Mouse (Mus musculus) neural tube, embryonic 14.5 days (tissue): ENCODE results near the gene Ccdc92b. TPM values are rescaled to one million over a fixed set of nuclear protein-coding genes. Genes with fewer than 3 reads are reported as not detected.
"Not testable (repeated sequence)": the region's sequence is repeated elsewhere in the genome, so short reads cannot be mapped to it uniquely, and the experiment has no call there.

ENCODE experiments used
- ATAC-seq: fragments of 200-750 bp; cut with Nextera tagmentation; 2 replicates; pipeline ENCODE4 v1.8.0; 2017; ENCODE audit warnings: low read depth, mild to moderate bottlenecking, moderate TSS enrichment, moderate library complexity
- H3K27ac ChIP-seq: fragments of 300-500 bp; sonication (generic); 2 replicates; pipeline ENCODE4 v1.5.1; 2014; ENCODE audit warnings: low read depth, mild to moderate bottlenecking, control low read depth, low read length, moderate library complexity, mixed read lengths
- H3K27me3 ChIP-seq: fragments of 300-500 bp; sonication (generic); 2 replicates; pipeline ENCODE4 v1.6.1; 2014; ENCODE audit warnings: low read length; ENCODE audit not compliant: control insufficient read depth, insufficient read depth
- H3K36me3 ChIP-seq: fragments of 300-500 bp; sonication (generic); 2 replicates; pipeline ENCODE4 v1.6.1; 2014; ENCODE audit warnings: low read length, mixed read lengths; ENCODE audit not compliant: control insufficient read depth, insufficient read depth
- H3K4me1 ChIP-seq: fragments of 300-500 bp; sonication (generic); 2 replicates; pipeline ENCODE4 v1.6.1; 2014; ENCODE audit warnings: low read length; ENCODE audit not compliant: control insufficient read depth, insufficient read depth
- H3K4me2 ChIP-seq: fragments of 300-500 bp; sonication (generic); 2 replicates; pipeline ENCODE4 v1.6.1; 2014; ENCODE audit warnings: mild to moderate bottlenecking, low read depth, low read length, control low read depth
- H3K4me3 ChIP-seq: fragments of 300-500 bp; sonication (generic); 2 replicates; pipeline ENCODE4 v1.5.1; 2014; ENCODE audit warnings: low read depth, low read length, control low read depth, mixed read lengths
- H3K9ac ChIP-seq: fragments of 300-500 bp; sonication (generic); replicated peaks from 2 replicates; pipeline ENCODE4 v1.6.1; 2014; ENCODE audit warnings: low read depth, mild to moderate bottlenecking, control low read depth, low read length, mixed read lengths
- H3K9me3 ChIP-seq: fragments of 300-500 bp; sonication (generic); 2 replicates; pipeline ENCODE4 v1.6.1; 2016; ENCODE audit warnings: low read length; ENCODE audit not compliant: control insufficient read depth
- WGBS: fragments of 180-500 bp; shearing (Covaris S2); extraction: QIAGEN DNeasy Blood & Tissue Kit; methylation state at CpG from one replicate; pipeline ENCODE4 v1.1.7; 2014; 5-methylcytosine and 5-hydroxymethylcytosine counted together
- polyA plus RNA-seq: library from polyadenylated mRNA; unstranded; fragments of >200 nt; fragmentation: Nextera tagmentation; extraction: Ambion mirVana; gene quantifications from 2 replicates; pipeline ENCODE4 v1.2.1, GENCODE M21; 2014

Gene Ccdc92b
- polyA plus RNA-seq = 3.2 and 4.1 TPM in 2 replicates

DNA sequence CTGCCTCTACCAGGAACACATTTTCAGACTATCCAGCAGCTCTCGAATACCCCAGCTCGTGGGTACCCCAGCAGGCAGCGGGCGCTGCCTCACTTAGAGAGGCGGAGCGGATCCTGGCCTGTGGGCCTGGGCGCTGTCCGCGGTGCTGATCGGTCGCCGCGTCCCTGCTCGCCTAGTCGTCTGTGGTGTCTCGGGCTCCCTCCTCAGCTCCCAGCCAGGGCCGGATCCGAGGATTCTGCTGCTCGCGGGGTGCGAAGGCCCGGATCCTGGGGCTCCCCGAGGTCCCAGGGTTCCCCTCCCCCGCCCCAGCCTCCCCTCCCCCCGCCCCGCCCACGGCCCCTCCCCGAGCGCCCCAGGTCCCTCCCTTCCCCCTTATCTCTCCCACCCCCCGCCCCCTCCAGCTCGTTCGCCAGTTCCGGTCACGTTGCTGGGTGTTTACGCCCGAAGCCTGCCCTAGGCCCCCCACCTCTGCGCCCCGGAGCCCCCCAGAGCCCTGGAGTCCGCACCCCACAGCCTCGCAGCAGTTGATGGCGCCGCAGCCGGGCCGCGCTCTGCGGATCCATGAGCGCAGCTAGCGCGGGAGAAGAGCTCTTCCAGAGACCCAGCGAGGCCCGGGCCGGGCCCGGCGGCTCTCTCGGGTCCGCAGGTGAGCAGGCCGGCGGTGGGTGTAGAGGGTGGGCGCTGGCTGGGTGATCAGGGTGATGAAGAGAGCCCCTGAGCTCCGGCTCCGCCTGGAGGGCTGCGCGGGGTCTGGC, at the start of gene Ccdc92b:
Gene Ccdc92b (plus strand): TSS at position 405 of the 755 bp plus-strand sequence.
- H3K4me2 ChIP-seq = peak within 1 kb of the TSS; percentile 67
- peak within 1 kb of the TSS; percentile 81 for H3K9ac ChIP-seq
- H3K4me1 ChIP-seq = no peaks in the 10 kb centered on the region
- H3K27ac ChIP-seq = no peak within 1 kb of the TSS
- peak; percentile 86 for ATAC-seq
- under 1% methylated on average over 44 of the region's 63 CpGs for WGBS
- no peaks in the 10 kb centered on the region for H3K36me3 ChIP-seq
- peaks cover 5% of the 10 kb centered on the region for H3K27me3 ChIP-seq
- peak within 1 kb of the TSS; percentile 66 for H3K4me3 ChIP-seq
- H3K9me3 ChIP-seq = no peaks in the 10 kb centered on the region

DNA sequence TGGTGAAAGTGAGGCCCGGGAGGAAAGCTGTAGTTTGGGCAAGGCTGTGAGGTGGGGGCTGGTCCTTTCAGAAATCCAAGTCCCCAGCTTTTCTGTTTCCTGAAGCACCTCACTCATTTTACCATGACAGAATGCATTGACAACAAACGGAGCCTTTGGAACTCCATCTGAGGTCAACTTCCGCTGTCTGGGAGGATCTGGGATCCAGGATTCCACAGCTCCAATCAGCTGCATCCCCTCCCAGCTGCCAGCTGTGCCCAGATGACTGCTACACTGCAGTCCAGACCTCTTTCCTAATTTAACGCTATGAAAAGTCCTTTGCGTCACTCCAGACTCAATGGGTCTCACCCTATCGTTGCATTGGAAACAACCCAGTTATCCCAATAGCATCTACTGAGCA, 49.7 kb upstream of the Ccdc92b start:
- Histone ChIP-seq H3K4me1 (no peaks in the 10 kb centered on the region), H3K9ac (no peak overlapping the region), H3K4me2 (no peak overlapping the region), H3K9me3 (no peaks in the 10 kb centered on the region), H3K27ac (no peak overlapping the region), H3K4me3 (no peak overlapping the region), H3K36me3 (no peaks in the 10 kb centered on the region), H3K27me3 (no peaks in the 10 kb centered on the region)
- WGBS = 71% methylated on average over 6 of the region's 6 CpGs
- ATAC-seq = no peak

DNA sequence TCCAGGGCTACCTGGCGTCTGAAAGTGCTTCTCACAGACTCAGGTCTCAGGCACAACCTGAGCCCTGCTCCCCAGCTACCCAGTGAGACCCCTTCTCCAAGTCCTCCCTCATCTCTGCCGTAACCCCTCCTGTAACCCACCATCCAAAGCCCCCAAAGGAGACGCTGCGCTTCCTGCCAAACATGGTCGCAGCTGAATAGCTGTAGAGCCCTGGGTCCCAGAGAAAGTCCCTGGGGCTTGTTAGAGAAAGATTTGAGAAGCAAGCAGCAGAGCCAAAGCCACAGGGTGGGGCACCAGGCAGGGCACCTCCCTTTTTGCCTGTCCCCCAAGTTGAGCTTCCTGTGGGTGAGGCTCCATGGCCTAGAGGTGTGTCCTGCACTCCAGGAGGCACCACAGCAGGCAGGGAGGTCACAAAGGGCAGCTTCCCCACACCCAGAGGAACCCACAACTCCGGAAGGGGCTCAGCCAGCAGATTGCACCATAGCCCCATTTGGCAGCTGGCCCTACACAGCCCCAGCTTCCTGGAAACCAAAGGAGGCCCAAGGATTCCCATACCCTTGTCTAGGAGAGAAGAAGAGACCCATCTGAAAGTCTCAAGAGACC, 46.8 kb upstream of the Ccdc92b start:
- Histone ChIP-seq H3K4me2 (no peak overlapping the region), H3K27me3 (no peaks in the 10 kb centered on the region), H3K4me3 (no peak overlapping the region), H3K9ac (no peak overlapping the region), H3K9me3 (no peaks in the 10 kb centered on the region), H3K36me3 (no peaks in the 10 kb centered on the region), H3K27ac (no peak overlapping the region), H3K4me1 (no peaks in the 10 kb centered on the region)
- 80% methylated on average over 6 of the region's 6 CpGs for WGBS
- no peak for ATAC-seq

DNA sequence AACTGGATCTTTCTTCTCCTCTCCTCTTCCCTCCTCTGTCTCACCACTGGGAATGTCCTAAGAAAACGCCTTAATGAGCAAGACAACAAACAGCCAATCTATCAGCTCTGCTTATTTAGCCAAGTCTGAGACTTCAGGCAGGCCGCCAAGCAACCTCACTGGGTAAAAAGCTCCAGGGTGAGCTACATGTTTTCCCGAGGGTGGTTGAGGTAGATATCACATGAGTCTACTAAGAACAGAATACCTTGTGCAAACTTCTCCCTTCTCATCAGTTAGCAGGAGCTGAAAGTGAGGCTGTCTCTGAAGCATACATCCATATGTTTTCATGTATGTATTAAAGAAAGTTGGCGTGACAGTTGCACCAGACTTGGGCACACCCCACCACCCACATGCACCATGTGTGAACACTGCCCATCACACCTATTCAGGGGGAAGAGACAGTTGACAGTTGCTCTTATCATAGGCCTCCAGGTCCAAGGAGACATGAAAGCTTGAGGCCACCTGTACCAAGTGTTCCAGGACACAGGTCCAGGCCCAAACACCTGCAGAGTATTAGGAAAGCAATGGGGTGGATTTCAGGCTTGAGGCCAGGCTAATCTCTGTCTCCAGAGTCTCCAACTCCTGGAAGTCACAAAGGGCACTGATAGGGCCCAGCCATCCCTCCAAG, 44.5 kb upstream of the Ccdc92b start:
- Histone ChIP-seq H3K4me1 (no peaks in the 10 kb centered on the region), H3K4me3 (no peak overlapping the region), H3K27ac (no peak overlapping the region), H3K27me3 (no peaks in the 10 kb centered on the region), H3K9me3 (no peaks in the 10 kb centered on the region), H3K4me2 (no peak overlapping the region), H3K36me3 (no peaks in the 10 kb centered on the region), H3K9ac (no peak overlapping the region)
- no peak for ATAC-seq
- WGBS = 81% methylated on average over 4 of the region's 4 CpGs

- H3K4me3 ChIP-seq = no peak overlapping the region
- H3K9me3 ChIP-seq = no peaks in the 10 kb centered on the region
- no peak overlapping the region for H3K4me2 ChIP-seq
- WGBS = 89% methylated on average over 3 of the region's 3 CpGs
- no peak overlapping the region for H3K9ac ChIP-seq
- no peak for ATAC-seq
- no peaks in the 10 kb centered on the region for H3K36me3 ChIP-seq
- no peaks in the 10 kb centered on the region for H3K4me1 ChIP-seq
- H3K27me3 ChIP-seq = no peaks in the 10 kb centered on the region
- H3K27ac ChIP-seq = no peak overlapping the region
These were observed 43.5 kb upstream of the Ccdc92b start for GRCm38 (mm10) chr11:74575940-74576339.

GRCm38 (mm10) chr11:74577068-74577467, 42.3 kb upstream of the Ccdc92b start:
- no peak overlapping the region for H3K9ac ChIP-seq
- 78% methylated on average over 3 of the region's 3 CpGs for WGBS
- no peaks in the 10 kb centered on the region for H3K36me3 ChIP-seq
- no peak overlapping the region for H3K4me3 ChIP-seq
- H3K9me3 ChIP-seq = no peaks in the 10 kb centered on the region
- H3K4me1 ChIP-seq = no peaks in the 10 kb centered on the region
- H3K4me2 ChIP-seq = no peak overlapping the region
- no peaks in the 10 kb centered on the region for H3K27me3 ChIP-seq
- ATAC-seq = no peak
- no peak overlapping the region for H3K27ac ChIP-seq

DNA sequence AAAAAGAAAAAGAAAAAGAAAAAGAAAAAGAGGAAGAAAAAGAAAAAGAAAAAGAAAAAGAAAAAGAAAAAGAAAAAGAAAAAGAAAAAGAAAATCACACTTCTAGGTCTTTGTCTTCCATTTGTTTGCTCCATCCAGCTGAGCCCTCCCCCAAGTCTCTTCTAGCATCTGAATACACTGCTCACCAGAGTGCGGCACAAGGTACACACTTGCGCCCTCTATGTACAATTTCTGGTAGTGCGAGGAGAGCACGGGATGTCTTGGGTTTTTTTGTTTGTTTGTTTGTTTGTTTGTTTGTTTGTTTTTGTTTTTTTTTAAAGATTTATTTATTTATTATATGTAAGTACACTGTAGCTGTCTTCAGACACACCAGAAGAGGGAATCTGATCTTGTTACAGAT, 38.1 kb upstream of the Ccdc92b start:
- H3K9ac ChIP-seq, H3K4me2 ChIP-seq, H3K4me3 ChIP-seq, ATAC-seq, H3K27me3 ChIP-seq, H3K27ac ChIP-seq, H3K9me3 ChIP-seq, H3K36me3 ChIP-seq, H3K4me1 ChIP-seq: not testable (repeated sequence)
- WGBS = 56% methylated on average over 4 of the region's 4 CpGs

- peaks cover 4% of the 10 kb centered on the region; the same call in 1 of the 2 replicates for H3K4me1 ChIP-seq
- 82% methylated on average over 3 of the region's 3 CpGs for WGBS
- no peaks in the 10 kb centered on the region for H3K36me3 ChIP-seq
- H3K4me2 ChIP-seq = no peak overlapping the region
- H3K27ac ChIP-seq = no peak overlapping the region
- H3K9ac ChIP-seq = no peak overlapping the region
- no peaks in the 10 kb centered on the region for H3K9me3 ChIP-seq
- H3K27me3 ChIP-seq = no peaks in the 10 kb centered on the region
- H3K4me3 ChIP-seq = no peak overlapping the region
- ATAC-seq = no peak
These were observed 36.9 kb upstream of the Ccdc92b start for GRCm38 (mm10) chr11:74582464-74582863.

DNA sequence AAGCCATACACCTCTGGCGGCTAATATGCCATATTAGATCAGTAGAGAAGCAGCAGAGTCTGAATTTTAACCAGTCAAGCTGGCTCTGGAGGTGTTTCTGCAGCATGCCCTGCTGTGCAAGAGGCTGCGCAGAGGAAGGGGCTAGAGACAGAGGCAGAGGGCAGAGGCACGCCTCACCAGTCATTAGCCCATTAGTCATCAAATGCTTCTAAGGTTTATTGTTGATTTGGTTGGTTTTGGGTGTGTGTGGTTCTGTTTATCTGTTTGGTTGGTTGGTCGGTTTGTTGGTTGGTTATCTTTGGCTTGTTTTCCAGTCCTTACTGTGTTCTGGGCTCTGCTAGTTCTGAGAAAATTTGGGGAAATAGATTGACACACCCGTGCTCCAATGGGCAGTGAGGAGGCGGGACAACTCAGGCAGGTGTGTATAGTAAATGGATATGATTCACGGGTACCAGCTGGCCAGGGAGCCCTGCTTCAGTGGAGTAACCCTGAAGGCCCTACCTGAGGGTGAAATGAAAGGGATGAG, 35.5 kb upstream of the Ccdc92b start:
- Histone ChIP-seq H3K4me3 (no peak overlapping the region), H3K36me3 (no peaks in the 10 kb centered on the region), H3K4me2 (no peak overlapping the region), H3K27ac (no peak overlapping the region), H3K27me3 (no peaks in the 10 kb centered on the region; the same call in 1 of the 2 replicates), H3K9me3 (no peaks in the 10 kb centered on the region), H3K9ac (no peak overlapping the region), H3K4me1 (peaks cover 4% of the 10 kb centered on the region; the same call in 1 of the 2 replicates)
- no peak for ATAC-seq
- WGBS = 55% methylated on average over 7 of the region's 7 CpGs
